Mouse (Mus musculus): ENCODE results near the gene Prrc2b.

The Prrc2b gene

DNA sequence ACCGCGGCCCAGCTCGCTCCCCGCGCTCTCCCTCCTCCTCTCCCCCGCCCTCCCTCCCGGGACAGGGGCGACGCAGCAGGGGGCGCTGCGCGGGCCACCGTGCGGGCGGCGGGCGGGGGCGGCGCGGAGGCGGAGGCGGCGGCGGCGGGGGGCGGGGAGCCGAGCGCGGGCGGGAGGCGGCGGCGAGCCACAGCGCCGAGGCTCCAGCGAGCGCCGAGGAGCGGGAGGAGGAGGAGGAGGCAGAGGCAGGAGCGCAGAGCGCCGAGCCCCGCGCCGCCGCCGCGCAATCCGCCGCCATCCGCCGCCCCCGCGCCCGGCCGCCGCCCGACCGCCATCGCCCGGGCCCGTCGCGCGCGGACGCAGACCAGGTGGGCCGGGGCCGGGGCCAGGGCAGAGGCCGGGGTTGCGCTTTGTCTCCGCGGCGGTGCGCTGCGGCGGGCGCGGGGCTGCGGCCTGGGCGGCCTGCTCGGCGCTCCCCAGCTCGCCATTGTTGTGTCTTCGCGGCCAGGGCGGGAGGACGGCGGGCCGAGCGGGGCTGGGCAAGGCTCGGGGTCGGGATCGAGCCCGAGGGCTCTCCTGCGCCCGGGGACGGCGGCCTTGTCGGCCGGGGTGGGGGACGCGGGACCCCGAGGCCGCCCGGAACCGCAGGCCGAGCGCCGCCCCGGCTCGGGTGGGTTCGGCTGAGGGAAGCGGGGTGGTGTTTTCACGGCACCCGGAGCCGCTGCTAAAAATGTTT is at the start of gene Prrc2b:
Prrc2b (plus strand) TSS at position 159 of the 736 bp plus-strand sequence.
- DNase-seq, result peak; percentile 59

DNA sequence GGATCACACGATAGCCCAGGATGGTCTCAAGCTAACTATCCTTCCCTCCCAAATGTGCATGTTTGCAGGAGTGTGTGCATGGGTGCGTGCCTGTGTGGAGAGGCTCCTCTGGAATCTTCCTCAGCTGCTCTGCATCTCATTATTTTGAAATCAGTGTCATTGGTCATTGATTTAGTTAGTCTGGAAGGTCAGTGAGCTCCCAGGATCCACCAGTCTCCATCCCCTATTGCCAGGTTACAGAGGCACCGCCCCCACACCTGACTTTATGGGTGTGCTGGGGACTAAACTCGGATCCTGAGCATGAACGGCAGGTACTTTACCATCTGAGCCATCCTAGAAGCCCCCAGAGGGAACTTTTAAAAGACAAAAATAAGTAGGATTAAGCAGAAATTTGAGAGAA is 47.9 kb upstream of the Prrc2b start:
- no peak for DNase-seq

DNA sequence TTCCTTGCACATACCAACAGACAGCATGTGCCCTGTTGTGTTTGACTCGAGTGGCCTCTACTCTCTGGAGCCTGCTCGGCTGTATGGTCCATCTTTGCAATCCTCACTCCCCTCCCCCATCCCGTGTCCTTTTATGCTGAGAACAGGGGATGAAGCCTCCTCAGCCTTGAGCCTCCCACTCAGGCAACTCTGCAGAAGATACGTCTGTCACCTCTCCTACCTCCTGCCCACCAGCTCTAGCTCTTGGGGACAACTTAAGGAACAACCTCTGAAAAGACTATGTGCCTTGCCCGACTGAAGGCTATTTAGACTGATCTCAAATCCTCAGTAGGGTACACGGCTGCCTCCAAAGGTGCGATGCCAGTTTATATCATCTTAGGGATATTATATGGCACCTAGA is 47.3 kb upstream of the Prrc2b start:
- DNase-seq, result peak; percentile 63

DNA sequence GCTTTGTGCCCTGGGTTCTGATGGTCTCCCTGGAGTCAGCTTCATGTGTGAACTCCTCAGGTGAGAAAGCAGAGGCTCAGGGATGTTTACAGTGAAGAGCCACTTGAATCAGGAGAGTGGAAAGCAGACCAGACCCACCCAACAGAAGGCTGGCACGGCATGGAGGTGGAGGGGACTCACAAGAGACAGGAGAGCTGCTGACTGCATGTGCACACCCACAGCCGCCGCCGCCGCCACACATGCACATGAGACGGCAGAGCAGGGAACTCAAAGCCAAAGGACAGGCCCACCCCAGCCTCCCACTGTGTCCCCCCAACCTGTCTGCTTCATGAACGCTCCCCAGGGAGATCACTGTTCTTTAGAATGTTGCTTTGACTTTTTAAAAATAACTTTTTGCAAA is 46.8 kb upstream of the Prrc2b start:
- DNase-seq, result peak; percentile 61

DNA sequence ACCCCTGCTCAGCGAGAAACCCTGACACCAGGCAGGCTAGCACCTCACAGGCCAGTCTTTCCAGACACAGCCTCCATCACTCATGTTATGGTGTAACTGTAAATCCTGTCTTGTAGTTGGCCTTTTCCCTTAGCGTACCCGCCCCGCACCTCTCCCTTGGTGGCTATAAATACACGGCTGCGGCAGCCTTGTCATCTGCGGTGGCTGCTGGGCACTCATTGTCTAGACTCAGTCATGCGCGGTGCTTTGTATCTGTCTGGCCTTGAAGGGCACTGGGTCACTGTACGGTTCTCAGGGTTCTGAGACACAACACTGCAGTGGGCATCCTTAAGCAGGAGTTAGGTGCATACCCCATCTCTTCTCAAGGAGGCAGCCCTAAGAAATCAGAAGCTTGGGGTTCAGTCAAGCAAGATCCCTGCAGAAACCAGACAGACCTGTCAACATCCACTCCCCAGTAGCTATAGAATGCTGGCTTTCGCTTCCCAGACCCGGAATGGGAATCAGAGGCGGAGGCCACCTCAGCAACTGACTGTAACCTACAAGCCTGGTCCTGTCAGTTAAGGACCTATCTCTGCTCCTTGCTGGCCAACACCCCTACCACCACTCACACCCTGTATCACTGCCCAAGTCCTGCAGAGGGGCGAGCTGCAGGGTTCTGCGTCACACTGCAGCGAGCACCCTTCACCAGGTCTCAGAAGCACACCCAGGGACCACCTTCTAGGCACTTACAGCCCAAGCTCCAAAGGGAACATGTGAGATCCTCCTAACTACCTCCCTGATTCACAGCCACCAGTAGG is 45.6 kb upstream of the Prrc2b start:
- peak; percentile 53 for DNase-seq

DNA sequence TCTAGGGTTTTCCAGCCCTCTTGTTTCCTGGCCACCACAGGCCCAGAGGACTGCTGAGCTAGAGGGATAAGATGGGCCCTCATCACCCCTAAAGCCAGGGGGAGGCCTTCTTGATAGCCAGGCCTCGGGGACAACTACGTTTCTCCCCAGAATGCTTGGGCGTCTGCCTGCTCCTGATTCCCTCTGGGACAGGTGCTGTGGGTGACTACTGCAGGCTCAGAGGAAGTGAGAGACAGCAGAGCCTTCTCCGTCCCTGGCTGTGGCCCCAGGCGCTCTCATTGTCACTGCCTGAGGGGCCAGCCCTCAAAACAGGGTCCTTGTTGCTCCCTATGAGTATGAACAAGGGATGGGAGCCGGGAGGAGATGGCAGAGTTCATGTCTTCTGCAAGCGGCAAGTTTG is 45.0 kb upstream of the Prrc2b start:
- DNase-seq, result no peak

DNA sequence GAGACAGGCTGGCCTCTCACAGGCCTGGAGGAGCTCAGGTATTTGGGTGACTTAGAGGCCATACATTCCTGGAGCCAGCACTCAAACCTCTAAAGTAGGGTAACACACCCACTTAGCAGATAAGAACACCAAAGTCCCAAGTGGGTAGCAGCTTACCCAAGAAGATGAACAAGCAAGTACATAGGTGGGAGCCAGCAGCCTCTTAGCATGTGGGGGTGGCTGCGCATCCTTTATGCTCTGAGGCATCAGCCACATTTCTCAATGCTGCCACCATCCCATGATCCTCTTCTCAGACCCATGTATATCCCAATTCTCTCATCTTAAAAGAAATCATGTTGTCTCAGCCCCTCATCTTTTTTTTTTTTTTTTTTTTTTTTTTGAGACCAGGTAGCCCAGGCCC is 39.6 kb upstream of the Prrc2b start:
- peak; percentile 75 for DNase-seq

DNA sequence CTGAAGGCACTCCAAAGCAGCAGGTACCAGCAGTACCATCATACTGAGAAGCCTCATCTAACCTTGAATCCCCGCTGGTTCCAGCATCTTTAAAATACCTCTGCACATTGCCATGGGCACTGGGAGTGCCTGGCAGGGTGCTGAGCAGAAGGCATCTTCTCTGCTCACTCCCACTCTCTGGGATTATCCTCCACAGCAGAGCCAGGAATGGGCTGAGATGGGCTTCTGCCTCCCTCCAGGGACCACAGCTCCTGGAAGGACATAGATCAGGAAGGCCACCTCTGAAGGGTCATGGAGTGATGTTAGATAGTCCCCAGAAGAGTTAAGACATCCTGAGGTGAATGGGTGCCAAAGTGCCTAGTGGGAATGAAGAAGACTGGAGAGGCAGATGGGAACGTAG is 38.3 kb upstream of the Prrc2b start:
- peak; percentile 57 for DNase-seq

DNA sequence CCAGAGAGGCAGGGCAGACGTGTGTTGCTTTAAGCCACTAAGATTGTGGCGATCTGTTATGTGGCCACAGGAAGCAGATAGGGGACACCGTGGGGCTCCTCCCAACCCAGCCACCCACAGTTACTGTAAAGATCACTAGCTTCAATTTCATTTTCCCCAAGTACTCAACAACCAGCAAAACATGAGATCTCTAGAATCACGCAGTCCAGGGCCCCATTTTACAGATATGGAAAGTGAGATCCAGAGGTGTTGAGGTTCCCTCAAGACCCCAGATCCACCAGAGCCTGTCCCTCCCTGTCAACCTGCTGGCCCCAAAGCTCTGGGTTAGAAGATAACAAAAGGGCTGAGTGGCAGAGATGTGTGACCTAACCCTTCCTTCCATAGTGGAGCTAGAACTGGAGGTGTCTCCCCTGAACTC is 35.0 kb upstream of the Prrc2b start:
- no peak for DNase-seq

DNA sequence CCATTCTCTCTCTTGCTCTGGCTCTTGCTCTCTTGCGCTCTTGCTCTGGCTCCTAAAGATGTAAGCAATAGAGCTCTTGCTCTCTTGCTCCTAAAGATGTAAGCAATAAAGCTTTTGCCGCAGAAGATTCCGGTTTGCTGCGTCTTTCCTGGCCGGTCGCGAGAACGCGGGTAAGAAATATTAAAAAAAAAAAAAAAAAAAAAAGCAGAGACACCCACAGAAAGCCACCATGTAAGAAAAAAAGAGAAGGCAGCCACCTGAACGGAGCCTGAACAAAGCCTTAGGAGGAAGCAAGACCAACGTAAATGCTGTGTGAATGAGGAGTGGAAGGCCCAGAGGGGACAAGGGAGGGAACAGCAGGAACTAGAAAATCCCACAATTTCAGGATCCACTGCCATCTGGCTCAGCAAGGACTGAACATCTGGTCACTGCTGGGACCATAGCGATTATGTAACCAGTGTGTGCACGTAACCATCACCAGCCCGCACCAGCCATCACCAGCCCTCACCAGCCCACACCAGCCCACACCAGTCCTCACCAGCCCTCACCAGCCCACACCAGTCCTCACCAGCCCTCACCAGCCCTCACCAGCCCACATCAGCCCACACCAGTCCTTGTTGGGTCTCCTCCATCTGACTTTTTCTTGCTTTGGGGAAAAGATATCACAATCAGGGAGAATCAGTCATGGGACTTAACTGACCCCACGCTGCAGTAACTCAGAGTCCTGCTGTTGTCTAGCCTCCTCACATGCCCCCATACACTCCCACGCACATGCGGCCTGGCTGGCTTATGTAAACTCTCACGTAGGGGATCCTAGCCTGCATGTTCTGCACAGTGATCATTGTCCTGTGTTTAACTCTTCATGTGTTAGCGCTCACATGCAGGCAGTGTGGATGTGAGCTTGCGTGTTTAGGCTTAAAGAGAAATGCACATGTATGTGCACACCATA is 30.8 kb upstream of the Prrc2b start:
- DNase-seq, result peak; percentile 23

DNA sequence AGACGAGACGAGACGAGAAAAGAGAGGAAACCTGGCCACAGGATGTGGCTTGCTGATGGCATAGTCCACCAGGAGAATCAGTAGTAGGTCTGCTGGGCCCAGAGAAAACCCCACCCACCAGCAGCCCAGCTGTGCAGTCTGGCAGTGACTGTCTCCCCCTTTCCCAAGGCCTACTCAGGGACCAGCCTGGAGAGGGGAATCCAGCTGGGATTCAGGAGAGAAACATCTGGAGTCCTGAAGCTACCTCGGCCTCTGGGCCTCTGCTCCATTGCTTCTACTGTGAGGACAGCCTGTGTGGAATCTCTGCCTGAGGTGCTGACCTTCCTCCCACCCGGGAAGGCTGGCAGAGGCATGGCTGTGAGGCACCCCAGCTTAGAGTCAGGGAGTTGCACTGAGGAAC is 29.7 kb upstream of the Prrc2b start:
- no peak for DNase-seq

DNA sequence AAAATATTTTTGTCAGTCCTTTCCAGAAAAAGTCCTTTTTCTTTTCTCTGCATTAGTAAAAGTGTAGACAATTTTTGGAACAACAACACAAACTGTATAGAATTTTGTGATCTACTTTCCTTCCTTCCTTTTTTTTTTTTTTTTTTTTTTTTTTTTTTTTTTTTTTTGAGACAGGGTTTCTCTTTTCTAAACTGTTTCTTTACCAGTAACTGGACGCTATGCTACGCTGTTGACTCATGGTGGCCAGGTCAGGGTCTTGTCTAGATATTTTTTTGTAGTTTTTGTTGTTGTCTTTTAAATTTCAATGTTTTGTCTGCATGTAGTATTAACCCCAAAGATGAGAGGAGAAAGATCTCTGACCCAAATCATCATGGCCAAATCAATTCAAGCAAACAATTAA is 29.1 kb upstream of the Prrc2b start:
- no peak for DNase-seq

DNA sequence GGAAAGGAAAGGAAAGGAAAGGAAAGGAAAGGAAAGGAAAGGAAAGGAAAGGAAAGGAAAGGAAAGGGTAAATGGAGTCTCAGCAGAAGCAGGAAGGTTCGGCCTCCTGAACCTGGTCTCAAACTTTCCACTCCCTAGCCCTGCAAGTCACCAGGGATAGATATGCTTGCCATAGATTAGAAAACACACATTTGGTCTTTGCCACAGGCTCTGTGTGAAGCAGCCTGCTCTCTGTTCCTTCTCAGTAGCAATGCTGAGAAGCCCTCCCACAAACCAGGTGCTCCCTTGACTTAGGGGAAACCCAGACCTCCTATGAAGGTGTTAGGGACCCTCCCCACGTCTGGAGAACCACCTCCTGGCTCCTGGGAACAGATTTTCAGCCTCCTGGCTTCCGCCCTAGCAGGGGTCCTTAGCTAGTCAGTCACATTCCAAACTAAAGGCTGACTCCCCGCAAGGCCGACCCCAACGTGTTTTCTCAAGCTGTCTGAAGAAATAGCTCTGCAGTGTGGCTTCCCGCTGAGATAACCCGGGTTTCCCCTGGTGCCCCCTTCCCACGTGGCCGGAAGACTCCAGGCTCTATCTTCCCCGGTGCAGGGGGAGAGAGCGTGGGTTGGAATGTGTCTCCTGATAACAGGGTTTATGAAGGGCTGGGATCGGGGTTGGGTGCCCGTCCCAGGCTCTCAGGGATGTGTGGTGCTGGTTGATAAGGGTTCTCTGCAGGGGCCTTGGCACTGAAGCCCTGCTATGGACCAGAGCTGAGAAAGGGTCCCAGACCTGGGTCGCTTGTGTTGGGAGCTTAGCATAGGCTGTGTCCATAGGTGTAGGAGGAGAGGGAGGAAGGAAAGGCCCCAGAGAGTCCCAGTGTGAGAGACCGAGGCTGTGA is 23.0 kb upstream of the Prrc2b start:
- no peak for DNase-seq

DNA sequence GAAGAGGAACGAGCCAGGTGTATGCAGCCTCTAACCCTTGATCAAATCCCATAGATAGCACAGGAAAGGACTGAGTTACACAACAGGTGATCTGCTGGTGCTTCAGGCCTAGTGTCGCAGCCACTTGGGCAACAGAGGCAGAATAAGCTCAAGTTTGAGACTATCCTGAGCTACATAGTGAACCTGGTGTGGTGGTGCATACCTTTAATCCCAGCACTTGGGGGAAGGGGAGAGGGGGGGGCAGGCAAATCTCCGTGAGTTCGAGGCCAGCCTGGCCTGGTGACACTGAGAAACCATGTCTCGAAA is 22.4 kb upstream of the Prrc2b start:
- DNase-seq, result no peak

DNA sequence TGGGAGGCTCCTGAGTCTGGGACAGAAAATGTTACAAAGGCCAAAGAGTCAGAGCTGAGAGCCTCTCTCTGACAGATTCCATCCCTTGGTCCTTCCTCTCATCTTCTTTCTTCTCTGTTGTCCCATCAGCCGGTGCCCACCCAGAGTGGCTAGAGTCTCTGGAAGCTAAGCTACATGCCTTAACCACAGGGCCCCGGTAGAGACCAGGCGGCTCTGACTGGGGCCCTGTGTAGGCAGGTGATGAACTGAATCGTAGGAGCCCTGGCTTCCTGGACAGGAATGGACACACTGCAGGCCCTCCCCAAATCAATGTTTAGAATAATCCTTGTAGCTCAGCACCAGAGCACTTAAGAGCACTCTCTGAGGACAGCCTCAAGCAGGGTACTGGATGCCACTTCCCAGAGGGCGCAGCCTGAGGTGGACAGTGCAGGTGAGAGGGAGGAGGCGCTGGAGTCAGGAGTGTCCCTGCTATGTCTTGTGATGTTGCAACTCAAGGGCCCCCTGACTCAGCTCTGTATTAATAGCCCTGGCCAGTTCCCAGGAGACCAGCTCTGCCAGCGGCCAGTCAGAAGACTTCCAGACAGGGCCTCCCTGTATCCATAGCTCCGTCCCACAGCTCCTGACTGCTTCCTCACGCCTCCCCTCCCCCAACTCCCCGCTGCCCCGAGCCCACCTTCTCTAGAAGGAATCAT is 21.4 kb upstream of the Prrc2b start:
- no peak for DNase-seq

DNA sequence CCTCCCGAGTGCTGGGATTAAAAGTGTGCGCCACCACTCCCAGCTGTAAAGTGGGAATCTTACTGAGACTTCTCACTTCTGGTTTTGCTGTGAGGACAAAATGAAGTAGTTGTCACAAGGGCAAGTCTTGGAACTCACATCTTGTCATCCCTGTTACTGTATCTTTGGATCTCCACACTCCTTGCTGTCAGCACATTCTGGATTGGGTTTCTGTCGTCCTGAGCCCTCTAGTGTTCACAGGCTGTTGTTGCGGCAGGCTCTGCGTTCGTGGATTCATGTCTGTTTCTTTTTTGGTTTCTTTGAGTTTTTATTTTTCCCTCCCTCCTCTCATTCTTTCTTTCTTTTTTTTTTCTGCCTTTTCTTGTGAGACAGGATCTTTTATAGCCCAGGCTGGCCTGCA is 20.4 kb upstream of the Prrc2b start:
- DNase-seq, result peak; percentile 72

DNA sequence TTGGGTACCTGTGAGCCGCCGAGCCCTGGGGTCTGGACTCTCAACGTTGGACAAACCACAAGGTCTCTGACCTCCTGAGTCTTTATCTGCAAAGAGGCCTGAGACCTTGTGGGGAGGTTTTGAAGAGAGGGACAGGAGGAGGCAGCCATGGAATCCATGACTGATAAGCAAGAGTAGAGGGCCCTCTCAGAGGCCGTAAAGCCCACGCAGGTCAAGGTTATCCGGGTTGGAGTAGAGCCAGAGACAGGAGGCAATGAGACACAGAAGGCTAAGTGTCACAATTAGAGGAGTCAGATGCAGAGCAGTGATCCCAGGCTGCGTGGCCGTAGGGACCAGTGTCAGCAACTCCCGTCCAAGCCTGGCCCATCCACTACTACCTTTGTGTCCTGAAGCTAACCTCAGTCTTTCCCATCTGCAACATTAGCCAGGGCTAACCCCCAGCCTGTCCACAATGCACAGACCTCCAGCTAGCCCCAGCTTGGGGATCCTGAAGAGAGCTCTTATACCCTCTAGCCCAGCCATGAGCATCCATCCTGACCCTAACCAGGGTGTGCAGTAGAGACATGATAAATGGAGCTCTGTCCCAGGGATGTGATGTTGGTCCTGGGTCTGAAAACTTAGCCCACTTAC is 19.6 kb upstream of the Prrc2b start:
- no peak for DNase-seq

DNA sequence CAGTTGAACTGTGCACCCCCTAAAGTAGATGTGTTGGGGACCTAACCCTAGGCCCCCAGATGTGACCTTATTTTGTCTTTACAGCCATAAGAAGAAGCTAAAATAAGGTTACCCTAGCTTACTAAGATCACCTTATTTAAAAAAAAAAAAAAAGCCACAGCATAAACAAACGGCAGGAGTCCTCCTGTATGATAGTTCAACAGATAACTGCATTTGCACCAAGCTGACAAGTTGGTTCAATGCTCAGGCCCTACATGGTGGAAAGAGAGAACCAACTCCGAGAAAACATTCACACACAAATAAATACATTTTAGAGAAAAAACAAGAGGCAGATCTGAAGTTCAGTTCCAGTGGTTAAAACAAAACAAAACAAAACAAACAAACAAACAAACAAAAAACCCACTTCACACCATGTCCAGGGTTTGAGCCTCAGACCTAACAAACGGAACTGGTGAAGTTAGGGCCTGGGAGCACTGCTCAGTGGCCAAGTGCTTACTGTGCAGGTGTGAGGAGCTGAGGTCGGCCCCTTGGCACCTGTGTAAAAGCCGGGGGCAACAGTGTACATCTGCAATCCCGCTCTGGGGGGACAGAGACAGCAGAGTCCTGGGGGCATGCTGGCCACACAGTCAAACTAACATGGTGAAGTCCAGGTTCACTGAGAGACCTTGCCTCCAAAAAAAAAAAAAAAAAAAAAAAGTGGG is 18.9 kb upstream of the Prrc2b start:
- DNase-seq, result no peak

DNA sequence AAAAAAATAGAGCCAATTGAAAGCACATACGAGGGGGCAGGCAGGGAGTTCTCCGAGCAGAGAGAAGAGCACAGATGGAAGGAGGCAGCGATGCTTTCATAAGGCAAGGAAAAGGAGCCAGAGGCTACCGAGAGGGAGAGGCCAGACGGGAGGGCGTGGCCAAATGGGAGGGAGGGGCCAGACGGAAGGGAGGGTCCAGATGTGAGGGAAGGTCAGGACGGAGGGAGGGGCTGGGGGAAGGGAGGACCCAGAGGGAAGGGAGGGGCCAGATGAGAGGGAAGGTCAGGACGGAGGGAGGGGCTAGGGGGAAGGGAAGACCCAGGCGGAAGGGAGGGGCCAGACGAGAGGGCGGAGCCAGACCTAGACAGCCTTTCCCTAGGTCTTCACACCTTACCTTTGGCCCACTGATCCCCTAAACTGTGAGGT is 18.3 kb upstream of the Prrc2b start:
- DNase-seq, result peak; percentile 23

DNA sequence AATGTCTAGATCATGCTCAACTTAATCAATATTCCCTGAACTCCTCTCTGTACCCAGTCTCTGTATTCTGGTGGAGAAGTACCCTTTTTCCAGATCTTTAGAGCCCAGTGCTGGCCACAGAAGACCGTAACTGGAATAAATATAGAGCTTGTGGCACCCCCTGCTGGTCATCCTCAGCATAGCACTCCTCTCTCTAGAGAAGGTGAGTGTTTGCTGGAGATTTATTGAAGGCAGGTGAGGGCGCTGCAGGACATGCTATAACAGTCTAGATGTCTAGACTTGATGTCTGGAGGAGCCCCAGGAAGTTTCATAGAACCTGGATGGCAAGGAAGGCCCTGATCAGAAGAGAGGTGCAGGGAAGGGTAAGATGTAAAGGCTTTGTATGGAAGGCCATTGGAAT is 16.8 kb upstream of the Prrc2b start:
- DNase-seq, result peak; percentile 88

Data from right cerebral cortex, adult 18-20 months (tissue).